Mouse (Mus musculus): ENCODE data around the gene Ppp1r37.
"Not testable (repeated sequence)": the region's sequence is repeated elsewhere in the genome, so short reads cannot be mapped to it uniquely, and the experiment has no call there.

Ppp1r37 gene

DNA sequence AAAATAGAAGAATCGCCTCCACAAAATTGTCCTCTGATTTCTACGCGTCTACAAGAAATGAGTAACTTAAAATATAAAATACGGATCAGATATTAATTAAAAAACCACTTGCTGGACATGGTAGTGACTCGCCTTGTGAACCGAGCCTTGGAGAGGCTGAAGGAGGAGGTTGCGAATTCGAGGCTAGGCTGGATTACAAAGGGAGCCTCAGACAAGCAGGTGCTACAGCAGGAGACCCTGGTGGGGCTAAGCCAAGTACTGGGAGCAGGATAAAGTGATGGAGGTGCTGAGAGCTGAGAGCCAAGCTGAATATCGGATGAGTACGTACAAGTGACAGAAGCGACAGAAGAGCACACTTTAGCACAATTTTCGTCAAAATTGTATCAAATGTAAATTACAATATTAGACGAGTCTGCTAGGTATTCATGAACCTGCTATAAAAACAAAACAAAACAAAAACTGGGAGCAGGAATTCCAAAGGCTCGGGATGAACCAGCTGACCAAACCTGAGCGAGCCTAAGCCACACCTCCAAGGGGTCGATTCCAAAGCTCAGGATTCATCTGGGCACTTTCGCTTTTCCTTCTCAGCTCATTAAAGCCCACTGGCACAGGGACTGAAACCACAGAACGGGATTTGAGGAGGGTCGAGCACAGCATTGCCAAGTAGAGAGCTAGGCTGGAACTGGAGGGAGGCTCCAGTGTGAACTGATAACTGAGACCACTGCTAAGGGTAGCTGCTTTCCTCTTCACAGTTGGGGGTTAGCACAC lies at the start of gene Ppp1r37:
Gene Ppp1r37, minus strand, starts transcription at position 434 of the 768 bp plus-strand sequence.
- no peak for DNase-seq (ENCODE audit: low read depth, low spot score)

DNA sequence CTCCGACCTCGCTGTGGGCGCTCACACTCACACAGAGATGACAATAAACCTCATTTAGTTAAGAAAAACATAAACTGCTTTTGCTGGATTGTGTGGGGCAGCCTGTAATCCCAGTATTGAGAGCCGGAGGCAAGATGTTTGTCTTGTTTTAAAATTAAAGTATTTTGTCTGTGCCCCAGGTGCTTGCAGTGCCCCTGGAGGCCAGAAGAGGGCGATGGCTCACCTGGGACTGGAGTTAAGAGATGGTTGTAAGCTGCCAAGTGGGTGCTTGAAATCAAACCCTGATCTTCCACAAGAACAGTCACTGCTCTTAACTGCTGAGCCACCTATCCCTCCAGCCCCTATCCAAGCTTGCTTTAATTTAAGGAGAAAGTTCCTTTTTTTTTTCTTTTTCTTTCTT lies 48.1 kb upstream of the Ppp1r37 start:
- DNase-seq (ENCODE audit: low read depth, low spot score), result no peak

DNA sequence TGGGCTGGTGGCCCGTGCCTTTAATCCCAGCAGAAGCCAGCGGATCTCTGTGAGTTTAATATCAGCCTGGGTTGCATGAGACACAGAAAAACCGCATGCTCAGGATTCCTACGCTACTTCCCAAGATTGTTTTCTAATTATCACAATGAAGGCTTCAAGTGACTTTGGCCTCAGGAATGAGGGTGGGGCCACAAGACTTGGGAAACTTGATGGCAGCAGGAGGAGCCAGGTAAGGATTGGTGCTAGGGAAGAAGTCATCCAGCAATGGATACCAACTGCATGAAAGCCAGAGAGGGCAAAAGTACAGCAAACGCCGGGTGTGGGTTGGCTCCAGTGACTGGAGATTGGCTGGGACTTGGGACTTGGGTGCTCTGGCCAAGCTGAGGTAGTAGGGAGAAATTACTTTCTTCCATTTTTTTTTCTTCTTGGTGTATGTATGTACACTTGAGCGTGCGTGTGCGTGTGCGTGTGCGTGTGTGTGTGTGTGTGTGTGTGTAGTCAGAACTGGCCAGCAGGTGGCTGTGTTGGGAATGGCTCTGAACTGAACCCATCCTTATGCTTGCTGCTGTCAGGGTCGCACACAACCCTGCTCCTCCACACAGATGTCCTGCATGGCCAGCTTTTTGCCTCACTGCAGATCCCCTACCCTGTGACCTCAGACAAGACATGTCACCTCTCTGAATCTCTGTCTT lies 46.9 kb upstream of the Ppp1r37 start:
- no peak for DNase-seq (ENCODE audit: low read depth, low spot score)

- DNase-seq (ENCODE audit: low read depth, low spot score), result no peak
These were observed 44.4 kb upstream of the Ppp1r37 start for GRCm38 (mm10) chr7:19607291-19607690.

GRCm38 (mm10) chr7:19604606-19605214 lies 41.8 kb upstream of the Ppp1r37 start:
- not testable (repeated sequence) for DNase-seq (ENCODE audit: low read depth, low spot score)

DNA sequence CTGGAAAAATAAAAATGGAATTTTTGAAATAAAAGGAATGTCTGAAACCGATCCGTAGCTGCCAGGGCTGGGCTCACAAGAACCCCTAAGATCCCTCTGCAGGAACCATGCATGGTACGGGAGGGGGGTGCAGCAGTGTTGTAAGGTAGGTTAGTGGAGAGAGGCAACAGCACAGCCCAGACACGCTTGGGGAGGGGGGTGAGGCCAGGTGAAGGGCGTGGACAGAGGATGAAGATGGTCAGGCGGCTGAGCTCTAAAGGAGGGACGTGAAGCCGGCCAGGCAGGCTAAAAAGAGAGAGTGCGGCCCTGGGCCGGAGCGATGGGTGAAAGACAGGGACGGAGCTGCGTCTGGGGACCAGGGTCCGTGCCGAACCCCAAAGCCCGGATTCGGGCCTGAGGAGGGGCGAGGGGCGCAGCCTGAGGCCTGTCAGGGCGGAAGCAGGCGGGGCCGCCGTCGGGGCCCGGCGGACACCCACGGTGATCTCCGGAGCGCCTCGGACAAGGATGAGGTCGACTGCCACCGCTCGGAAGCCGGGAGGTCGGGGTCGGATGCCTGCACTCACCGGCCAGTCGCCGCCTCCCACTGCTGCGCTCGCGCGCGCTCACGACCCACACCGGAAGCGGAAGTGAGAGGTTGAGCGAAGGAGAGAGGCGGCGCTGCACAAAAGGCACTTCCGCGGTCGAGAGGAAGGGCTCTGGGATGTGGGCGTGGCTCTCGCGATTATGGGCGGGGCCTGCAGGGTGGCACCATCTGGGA lies 41.2 kb upstream of the Ppp1r37 start, which contains the start of gene Clasrp:
Gene Clasrp, minus strand, starts transcription at position 638 of the 757 bp plus-strand sequence.
- peak; percentile 78 for DNase-seq (ENCODE audit: low read depth, low spot score)

DNA sequence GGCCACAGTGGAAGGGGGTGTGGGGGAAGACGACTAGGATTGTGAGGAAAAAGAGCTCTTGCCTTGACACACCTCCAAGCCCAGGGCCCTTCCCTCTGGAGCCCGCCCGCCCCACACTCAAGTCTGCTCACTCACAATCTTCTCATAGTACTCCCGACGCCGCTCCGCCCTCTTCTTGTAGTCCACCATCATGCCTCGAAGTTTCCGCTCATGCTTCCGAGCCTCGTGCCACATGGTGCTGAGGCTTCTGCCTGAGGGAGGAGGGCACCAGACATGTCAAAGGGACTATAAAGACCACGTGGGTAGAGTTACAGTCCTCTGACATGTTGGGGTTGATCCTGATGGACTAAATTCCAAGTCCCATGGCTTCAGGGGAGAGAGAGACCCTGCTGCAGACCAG lies 40.2 kb upstream of the Ppp1r37 start:
- no peak for DNase-seq (ENCODE audit: low read depth, low spot score)

DNA sequence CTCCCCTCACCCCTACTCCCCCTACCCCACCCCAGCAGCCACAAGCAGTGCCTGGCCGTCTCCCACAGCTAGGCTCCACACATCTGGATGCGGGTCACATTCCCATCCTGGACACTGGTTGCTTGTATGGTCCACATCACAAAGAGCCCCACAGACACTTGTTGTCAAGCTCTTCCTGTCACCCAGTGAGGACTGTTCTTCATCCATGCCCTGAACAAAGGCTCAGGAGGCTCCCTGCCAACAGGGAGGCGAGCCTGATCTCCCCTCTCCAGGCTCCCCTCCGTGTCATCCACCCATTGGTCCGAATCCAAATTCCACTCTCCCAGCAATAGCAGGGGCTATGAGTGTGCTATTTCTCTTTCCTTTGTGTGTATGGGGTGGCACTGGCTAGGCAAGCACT lies 37.7 kb upstream of the Ppp1r37 start:
- DNase-seq (ENCODE audit: low read depth, low spot score), result peak; percentile 40

GRCm38 (mm10) chr7:19593061-19593730 lies 30.3 kb upstream of the Ppp1r37 start:
- DNase-seq (ENCODE audit: low read depth, low spot score), result no peak

DNA sequence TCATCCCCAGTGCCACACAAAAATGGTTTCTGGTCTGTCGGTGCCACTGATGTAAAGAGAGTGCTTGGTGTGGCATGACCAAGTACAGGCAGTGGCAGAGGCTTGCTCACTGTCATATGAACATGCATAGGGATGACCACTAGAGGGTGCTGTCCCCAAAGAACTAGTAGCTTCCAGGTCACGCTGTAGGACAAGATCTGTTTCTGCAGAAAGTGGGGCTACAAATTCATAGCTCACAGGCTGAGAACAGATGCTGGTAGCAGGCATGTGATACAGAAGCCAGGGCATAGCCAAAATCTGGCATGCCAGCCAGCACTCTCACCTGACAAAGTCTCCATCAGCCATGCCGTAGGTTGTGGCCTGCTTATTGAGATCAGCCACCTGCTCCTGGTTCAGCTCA lies 27.0 kb upstream of the Ppp1r37 start:
- peak; percentile 30 for DNase-seq (ENCODE audit: low read depth, low spot score)

DNA sequence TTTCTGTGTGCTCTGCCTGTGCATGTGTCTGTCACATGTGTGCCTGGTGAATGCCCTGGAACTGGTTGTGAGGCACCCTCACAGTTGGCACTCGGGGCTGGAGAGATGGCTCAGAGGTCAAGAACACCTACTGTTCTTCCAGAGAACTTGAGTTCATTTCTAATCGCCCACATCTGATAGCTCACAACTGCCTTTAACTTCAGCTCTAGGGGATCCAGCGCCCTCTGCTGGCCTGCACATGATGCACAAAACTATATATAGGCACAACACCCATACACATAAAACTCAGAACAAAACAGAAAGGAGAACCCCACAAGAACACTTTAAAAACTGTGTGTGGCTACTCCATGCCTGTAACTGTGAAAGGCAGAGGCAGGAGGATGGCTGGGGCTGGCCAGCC lies 26.3 kb upstream of the Ppp1r37 start:
- DNase-seq (ENCODE audit: low read depth, low spot score), result no peak

DNA sequence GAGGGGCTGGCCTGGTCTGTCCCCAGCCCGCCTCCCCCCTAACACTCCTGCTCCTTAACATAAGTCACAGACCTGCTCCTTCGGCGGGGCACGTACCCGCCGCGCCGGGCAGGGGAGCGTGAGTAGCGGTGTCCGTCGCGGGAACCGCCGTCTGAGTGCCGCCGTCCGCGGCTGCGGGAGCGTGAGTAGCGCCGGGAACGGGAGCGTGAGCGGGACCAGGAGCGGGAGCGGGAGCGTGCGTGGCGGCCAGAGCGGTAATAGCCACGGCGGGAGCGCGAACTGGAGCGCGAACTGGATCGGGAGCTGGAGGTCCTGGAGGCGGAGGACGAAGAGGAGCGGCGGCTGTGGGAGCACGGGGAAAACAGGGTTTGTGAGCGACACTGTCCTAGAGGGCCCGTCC lies 23.4 kb upstream of the Ppp1r37 start:
- DNase-seq (ENCODE audit: low read depth, low spot score), result no peak

- DNase-seq (ENCODE audit: low read depth, low spot score), result no peak
These were observed 17.8 kb upstream of the Ppp1r37 start for GRCm38 (mm10) chr7:19580634-19581033.

- DNase-seq (ENCODE audit: low read depth, low spot score), result no peak
These were observed 16.9 kb upstream of the Ppp1r37 start for GRCm38 (mm10) chr7:19579751-19580150.

GRCm38 (mm10) chr7:19578436-19578835 lies 15.6 kb upstream of the Ppp1r37 start:
- no peak for DNase-seq (ENCODE audit: low read depth, low spot score)

DNA sequence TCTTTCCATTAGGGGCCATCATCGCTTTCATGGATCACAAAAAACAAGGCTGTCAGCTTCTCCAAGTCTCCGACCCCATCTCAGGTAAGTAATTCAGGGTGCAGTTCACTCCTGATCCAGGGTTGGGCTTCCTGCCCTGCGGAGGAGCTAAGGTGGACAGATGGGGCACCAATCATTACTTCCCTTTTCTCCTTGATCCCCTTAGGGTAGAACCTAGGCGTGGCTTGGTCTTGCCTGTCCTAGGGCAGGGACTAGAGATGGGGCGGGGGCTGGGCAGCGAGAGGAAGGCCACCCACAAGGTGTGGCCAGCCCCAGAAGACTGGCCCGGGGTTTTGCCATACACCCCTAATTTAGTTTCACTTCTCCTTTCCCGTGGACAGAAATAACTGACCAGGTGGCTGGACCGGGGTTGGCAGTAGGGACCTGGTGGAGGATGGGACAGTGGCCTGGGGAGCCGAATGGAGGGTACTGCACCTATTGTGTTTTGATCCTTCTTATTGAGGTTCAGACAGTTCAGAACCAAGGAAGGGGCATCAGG lies 15.1 kb upstream of the Ppp1r37 start:
- DNase-seq (ENCODE audit: low read depth, low spot score), result no peak

DNA sequence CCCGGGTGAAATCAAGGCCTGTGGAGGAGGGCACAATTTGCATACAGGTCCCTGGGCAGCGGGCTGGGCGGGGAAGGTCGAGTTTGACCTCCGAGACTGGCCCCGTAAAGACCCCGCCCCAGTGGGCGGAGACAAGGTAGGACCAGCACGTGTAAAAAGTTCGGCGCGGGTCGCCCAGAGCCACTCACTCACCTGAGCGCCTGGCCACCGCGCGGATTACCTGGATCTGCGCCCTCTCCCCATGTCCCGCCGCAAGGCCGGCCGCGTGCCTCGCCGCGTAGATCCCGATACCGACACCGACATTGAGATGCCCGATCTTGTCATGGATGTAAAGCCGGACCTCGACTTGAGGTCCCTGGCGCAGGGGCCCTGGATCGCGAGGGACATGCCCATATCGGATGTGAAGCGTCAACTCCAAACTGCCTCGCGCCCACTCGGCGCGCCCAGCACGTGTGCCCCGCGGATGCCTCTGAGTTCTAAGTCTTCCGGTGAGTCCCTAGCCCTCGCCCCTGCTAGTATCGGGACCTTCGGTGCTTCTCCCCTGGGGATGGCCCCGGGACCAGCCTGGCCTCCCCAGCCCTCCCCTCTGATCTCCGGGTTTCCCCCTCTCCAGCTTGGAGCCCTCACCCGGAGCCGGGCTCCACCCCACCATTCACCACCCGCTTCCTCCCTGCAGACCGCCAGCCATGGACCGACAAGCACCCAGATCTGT lies 14.4 kb upstream of the Ppp1r37 start, which contains the start of the genes Zfp296 and Gemin7:
Gene Zfp296, plus strand, starts transcription at position 147 of the 712 bp plus-strand sequence.
Gene Gemin7, minus strand, starts transcription at position 455 of the 712 bp plus-strand sequence.
- no peak for DNase-seq (ENCODE audit: low read depth, low spot score)

DNA sequence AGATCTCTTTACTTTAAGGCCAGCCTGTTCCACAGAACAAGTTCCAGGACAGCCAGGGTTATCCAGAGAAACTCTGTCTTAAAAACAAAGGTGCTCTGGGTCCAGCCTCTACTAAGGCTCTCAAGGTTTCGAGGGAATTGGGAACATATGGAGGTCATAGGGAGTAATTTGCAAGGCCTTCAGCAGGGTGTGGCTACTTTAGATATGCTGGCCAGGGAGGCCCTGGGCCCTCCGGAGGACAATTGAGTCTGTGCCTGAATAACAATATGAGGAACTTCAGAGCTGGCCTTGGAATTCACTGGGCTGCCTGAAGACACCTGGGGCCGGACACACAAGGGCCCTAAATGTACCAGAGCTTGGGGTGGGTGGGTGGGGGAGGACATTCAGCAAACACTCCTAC lies 12.7 kb upstream of the Ppp1r37 start:
- no peak for DNase-seq (ENCODE audit: low read depth, low spot score)

- no peak for DNase-seq (ENCODE audit: low read depth, low spot score)
These were observed 10.9 kb upstream of the Ppp1r37 start for GRCm38 (mm10) chr7:19573776-19574140.

All from brain, embryonic 18.5 days (tissue).